Mouse (Mus musculus): ENCODE measurements around the gene 9030612E09Rik. TPM values are rescaled to one million over a fixed set of nuclear protein-coding genes. Genes with fewer than 3 reads are reported as not detected.

Gene 9030612E09Rik
- total RNA-seq (2023): not detected

GRCm38 (mm10) chr10:43174326-43175155, at the start of gene 9030612E09Rik, which contains the start of gene Sobp:
Gene 9030612E09Rik (plus strand): TSS chr10:43174704.
Gene Sobp (minus strand): TSS chr10:43174530.

GRCm38 (mm10) chr10:43220910-43221625, 46.6 kb downstream of the 9030612E09Rik start, which contains the start of gene Pdss2:
Gene Pdss2 (plus strand): TSS chr10:43221486.

Other genes starting within 250 kb of the 9030612E09Rik start
- not detected for gene Sobp, start 174 bp upstream of the 9030612E09Rik start, total RNA-seq (2023)
- gene Pdss2, start 46.8 kb downstream of the 9030612E09Rik start, total RNA-seq (2023): 1 to 10 TPM; 6.9 to 7.1 TPM

Data from neutrophil, adult 59 days (primary cell).